Mouse (Mus musculus): ENCODE measurements around the gene Ensa. TPM values are rescaled to one million over a fixed set of nuclear protein-coding genes. Genes with fewer than 3 reads are reported as not detected.
"Not testable (repeated sequence)": the region's sequence is repeated elsewhere in the genome, so short reads cannot be mapped to it uniquely, and the experiment has no call there.

The Ensa gene
- total RNA-seq (2021): 100 to 1,000 TPM; 135 to 145 TPM

- intact Hi-C loops (cut with DNase I): no loop called here
- peak; percentile 98 for DNase-seq
Measured at GRCm38 (mm10) chr3:95624628-95625503, at the start of gene Ensa. TSS of gene Ensa (plus strand) at chr3:95624993.

GRCm38 (mm10) chr3:95587754-95588603, 36.8 kb upstream of the Ensa start:
- intact Hi-C loops (cut with DNase I): no loop called here
- no peak for DNase-seq

GRCm38 (mm10) chr3:95588604-95589086, 36.1 kb upstream of the Ensa start, which contains the start of gene Golph3l:
TSS of gene Golph3l (plus strand) at chr3:95588934.
- DNase-seq: peak; percentile 91
- intact Hi-C loops (cut with DNase I): no loop called here

GRCm38 (mm10) chr3:95598734-95599133, 26.1 kb upstream of the Ensa start:
- intact Hi-C loops (cut with DNase I): no loop called here
- DNase-seq: no peak

- DNase-seq: no peak
- intact Hi-C loops (cut with DNase I): no loop called here
Measured at GRCm38 (mm10) chr3:95601287-95601686, 23.5 kb upstream of the Ensa start.

- intact Hi-C loops (cut with DNase I): no loop called here
Measured at GRCm38 (mm10) chr3:95606096-95606495, 18.7 kb upstream of the Ensa start.

GRCm38 (mm10) chr3:95609195-95609594, 15.6 kb upstream of the Ensa start:
- intact Hi-C loops (cut with DNase I): no loop called here
- DNase-seq: no peak

More at GRCm38 (mm10) chr3:95606096-95606495, 18.7 kb upstream of the Ensa start:
- DNase-seq: no peak

- intact Hi-C loops (cut with DNase I): no loop called here
- no peak for DNase-seq
Measured at GRCm38 (mm10) chr3:95613996-95614395, 10.8 kb upstream of the Ensa start.

GRCm38 (mm10) chr3:95618511-95618910, 6.3 kb upstream of the Ensa start:
- intact Hi-C loops (cut with DNase I): no loop called here
- DNase-seq: no peak

- intact Hi-C loops (cut with DNase I): no loop called here
- DNase-seq: no peak
Measured at GRCm38 (mm10) chr3:95621241-95621640, 3.6 kb upstream of the Ensa start.

- intact Hi-C loops (cut with DNase I); DNase-seq: not testable (repeated sequence)
Measured at GRCm38 (mm10) chr3:95622421-95622820, 2.4 kb upstream of the Ensa start.

- DNase-seq: no peak
- intact Hi-C loops (cut with DNase I): no loop called here
Measured at GRCm38 (mm10) chr3:95623551-95623950, 1.2 kb upstream of the Ensa start.

- DNase-seq; intact Hi-C loops (cut with DNase I): not testable (repeated sequence)
Measured at GRCm38 (mm10) chr3:95623991-95624515, 740 bp upstream of the Ensa start.

- intact Hi-C loops (cut with DNase I): no loop called here
- no peak for DNase-seq
Measured at GRCm38 (mm10) chr3:95627763-95628162, 3.0 kb downstream of the Ensa start.

GRCm38 (mm10) chr3:95629755-95630154, 5.0 kb downstream of the Ensa start:
- intact Hi-C loops (cut with DNase I): no loop called here
- DNase-seq: peak; percentile 20

- no peak for DNase-seq
- intact Hi-C loops (cut with DNase I): no loop called here
Measured at GRCm38 (mm10) chr3:95630856-95631255, 6.1 kb downstream of the Ensa start.

- no peak for DNase-seq
- intact Hi-C loops (cut with DNase I): no loop called here
Measured at GRCm38 (mm10) chr3:95631304-95631703, 6.5 kb downstream of the Ensa start.

- intact Hi-C loops (cut with DNase I): no loop called here
- DNase-seq: no peak
Measured at GRCm38 (mm10) chr3:95632648-95633588, 8.1 kb downstream of the Ensa start.

- DNase-seq: no peak
- intact Hi-C loops (cut with DNase I): no loop called here
Measured at GRCm38 (mm10) chr3:95635636-95636035, 10.8 kb downstream of the Ensa start.

GRCm38 (mm10) chr3:95636072-95636471, 11.3 kb downstream of the Ensa start:
- DNase-seq: no peak
- intact Hi-C loops (cut with DNase I): no loop called here

Data from left cerebral cortex, postnatal 4 days (tissue).